Mouse (Mus musculus) macrophage (primary cell): ENCODE measurements around the gene Mark1. TPM values are rescaled to one million over a fixed set of nuclear protein-coding genes. Genes with fewer than 3 reads are reported as not detected.

ENCODE experiments used
- H3K27ac ChIP-seq: fragments of 350-480 bp; formaldehyde crosslinking; 2 replicates; pipeline ENCODE4 v1.9.0; 2021
- H3K36me3 ChIP-seq: fragments of 350-480 bp; formaldehyde crosslinking; 2 replicates; pipeline ENCODE4 v1.9.0; 2021; ENCODE audit errors: inconsistent target
- H3K4me3 ChIP-seq: fragments of 350-480 bp; formaldehyde crosslinking; 2 replicates; pipeline ENCODE4 v1.9.0; 2021; ENCODE audit errors: inconsistent target
- H3K79me2 ChIP-seq: fragments of 350-480 bp; formaldehyde crosslinking; 2 replicates; pipeline ENCODE4 v1.9.0; 2021; ENCODE audit errors: inconsistent target
- WGBS: methylation state at CpG from one replicate; pipeline ENCODE4 v1.1.7; 2026; ENCODE audit warnings: inconsistent platforms; ENCODE audit not compliant: missing documents; 5-methylcytosine and 5-hydroxymethylcytosine counted together
- polyA plus RNA-seq: library from polyadenylated mRNA; stranded (reverse); fragments of 250-400 nt; gene quantifications from 3 replicates; pipeline ENCODE4 v1.2.4, GENCODE M21; 2018; ENCODE audit warnings: inconsistent platforms

Mark1 gene
- polyA plus RNA-seq, 1 experiment from 2014 or later, result not detected

DNA sequence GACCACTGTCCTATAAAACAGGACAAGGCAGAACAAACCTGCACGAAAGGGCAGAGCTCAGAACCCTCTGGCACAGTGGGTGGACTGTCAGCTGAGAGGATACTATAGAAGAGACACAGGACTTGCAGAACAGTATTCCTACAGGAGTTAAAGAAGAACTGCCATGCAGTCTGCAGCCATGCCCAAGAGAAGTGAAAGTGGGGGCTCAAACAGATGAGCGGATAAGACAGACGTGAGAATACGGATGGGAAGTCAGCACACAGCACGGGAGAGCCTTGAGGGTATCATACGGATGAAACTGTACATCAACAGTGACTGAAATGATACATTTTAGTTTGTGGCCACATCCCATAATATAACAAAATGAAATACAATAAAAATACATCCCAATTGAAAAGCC is 68.3 kb downstream of the Mark1 start:
- H3K79me2 ChIP-seq, result no peaks in the 10 kb centered on the region
- no peak overlapping the region for H3K27ac ChIP-seq
- no peaks in the 10 kb centered on the region for H3K36me3 ChIP-seq
- whole genome bisulfite sequencing, result 56% methylated on average over 6 of the region's 6 CpGs
- H3K4me3 ChIP-seq, result no peak overlapping the region

GRCm38 (mm10) chr1:184928382-184928781 is 71.0 kb downstream of the Mark1 start:
- Histone ChIP-seq H3K79me2 (no peaks in the 10 kb centered on the region), H3K36me3 (no peaks in the 10 kb centered on the region), H3K4me3 (no peak overlapping the region), H3K27ac (no peak overlapping the region)
- no CpG with 5 or more reads among the region's 1 CpGs for WGBS

- Histone ChIP-seq H3K4me3 (no peak overlapping the region), H3K79me2 (no peaks in the 10 kb centered on the region), H3K36me3 (no peaks in the 10 kb centered on the region), H3K27ac (no peak overlapping the region)
- 13% methylated on average over 1 of the region's 1 CpGs for WGBS
Measured at GRCm38 (mm10) chr1:184927911-184928310, 71.5 kb downstream of the Mark1 start.

GRCm38 (mm10) chr1:184922824-184923223 is 76.5 kb downstream of the Mark1 start:
- Histone ChIP-seq H3K27ac (no peak overlapping the region), H3K4me3 (no peak overlapping the region), H3K79me2 (no peaks in the 10 kb centered on the region), H3K36me3 (no peaks in the 10 kb centered on the region)
- 94% methylated on average over 13 of the region's 13 CpGs for WGBS

DNA sequence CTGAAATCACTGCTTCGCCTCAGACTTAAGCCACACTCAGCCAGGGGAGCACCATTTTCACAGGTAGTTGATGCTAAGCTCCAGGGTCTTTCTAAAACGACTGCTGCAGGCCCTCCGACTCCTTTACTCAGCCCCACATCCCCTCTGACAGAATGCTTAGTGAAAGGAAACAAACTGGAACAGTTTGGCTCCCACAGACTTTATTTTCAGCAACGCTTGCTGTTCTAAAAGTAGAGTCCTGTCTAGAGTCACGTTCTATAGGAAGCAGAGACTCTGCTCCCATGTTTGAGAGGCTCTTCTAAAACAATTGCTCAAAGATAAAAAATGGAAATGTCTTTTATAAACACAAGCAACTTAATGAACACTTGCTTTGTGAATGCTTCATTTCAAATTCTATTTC is 79.3 kb downstream of the Mark1 start:
- H3K36me3 ChIP-seq, result no peaks in the 10 kb centered on the region
- no peak overlapping the region for H3K4me3 ChIP-seq
- no peak overlapping the region for H3K27ac ChIP-seq
- 84% methylated on average over 5 of the region's 5 CpGs for WGBS
- no peaks in the 10 kb centered on the region for H3K79me2 ChIP-seq

DNA sequence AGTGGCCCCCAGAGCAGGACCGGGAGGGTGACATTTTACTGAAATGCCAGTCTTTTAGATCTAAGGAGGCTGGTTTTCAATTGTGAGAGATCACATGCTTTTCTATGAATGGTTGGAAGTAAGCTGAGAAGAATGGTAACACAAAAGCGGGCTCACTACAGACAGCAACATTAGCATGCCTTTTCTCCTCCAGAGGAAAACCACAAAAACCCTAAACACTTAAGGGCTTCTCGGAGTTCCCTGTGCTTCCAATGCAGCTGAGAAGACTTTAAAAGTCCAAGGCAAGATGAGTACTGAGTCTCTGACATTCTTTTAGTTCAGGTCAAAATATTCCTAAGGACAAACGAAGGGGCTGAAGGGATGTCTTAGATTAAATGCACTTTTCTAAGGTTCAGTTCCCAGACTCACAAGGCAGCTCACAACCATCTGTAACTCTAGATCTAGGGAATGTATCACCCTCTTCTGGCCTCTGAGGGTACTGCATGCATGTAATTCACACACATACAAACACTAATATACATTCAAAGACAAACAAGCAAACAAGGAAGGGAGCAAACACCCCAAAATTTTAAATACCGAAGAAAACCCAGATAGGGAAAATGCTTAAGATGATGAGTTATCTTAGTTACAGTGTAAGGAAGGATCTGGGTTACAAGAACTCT is 81.0 kb downstream of the Mark1 start:
- H3K79me2 ChIP-seq, result no peaks in the 10 kb centered on the region
- WGBS, result 60% methylated on average over 5 of the region's 5 CpGs

GRCm38 (mm10) chr1:184912336-184912735 is 87.0 kb downstream of the Mark1 start:
- Histone ChIP-seq H3K79me2 (no peaks in the 10 kb centered on the region), H3K36me3 (no peaks in the 10 kb centered on the region), H3K27ac (no peak overlapping the region), H3K4me3 (no peak overlapping the region)
- WGBS, result 96% methylated on average over 18 of the region's 18 CpGs

More for the DNA sequence above, 81.0 kb downstream of the Mark1 start:
- Histone ChIP-seq H3K36me3 (no peaks in the 10 kb centered on the region), H3K4me3 (no peak overlapping the region), H3K27ac (no peak overlapping the region)

DNA sequence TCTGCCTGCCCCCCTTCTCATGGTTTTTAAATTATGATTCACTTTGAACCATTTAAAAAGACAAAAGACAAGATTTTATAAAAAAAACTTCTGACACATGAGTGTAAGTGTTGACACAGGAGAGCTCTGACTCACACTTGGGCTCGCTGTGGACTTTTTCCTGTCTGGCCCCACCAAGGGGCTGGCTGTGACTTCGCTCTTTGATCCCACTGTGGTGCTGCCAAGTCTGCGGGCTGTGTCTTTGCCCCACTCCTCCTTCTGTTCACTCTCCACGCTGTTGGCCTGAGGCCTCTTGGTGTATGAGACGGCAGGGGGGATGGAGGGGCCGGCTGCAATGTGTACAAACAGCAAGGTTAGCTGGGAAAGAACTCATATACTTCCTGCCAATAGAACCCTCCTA is 87.5 kb downstream of the Mark1 start:
- H3K36me3 ChIP-seq, result no peaks in the 10 kb centered on the region
- no peak overlapping the region for H3K4me3 ChIP-seq
- no peak overlapping the region for H3K27ac ChIP-seq
- no peaks in the 10 kb centered on the region for H3K79me2 ChIP-seq
- WGBS, result 79% methylated on average over 6 of the region's 6 CpGs

- WGBS, result 19% methylated on average over 9 of the region's 9 CpGs
- Histone ChIP-seq H3K4me3 (no peak overlapping the region), H3K36me3 (no peaks in the 10 kb centered on the region), H3K79me2 (no peaks in the 10 kb centered on the region), H3K27ac (no peak overlapping the region)
Measured at GRCm38 (mm10) chr1:184908558-184908957, 90.8 kb downstream of the Mark1 start.

- Histone ChIP-seq H3K36me3 (no peaks in the 10 kb centered on the region), H3K4me3 (no peak overlapping the region), H3K79me2 (no peaks in the 10 kb centered on the region), H3K27ac (no peak overlapping the region)
- WGBS, result 91% methylated on average over 10 of the region's 12 CpGs
Measured at GRCm38 (mm10) chr1:184905904-184906745, 93.2 kb downstream of the Mark1 start.

GRCm38 (mm10) chr1:184905371-184905770 is 94.0 kb downstream of the Mark1 start:
- H3K27ac ChIP-seq, result no peak overlapping the region
- no peak overlapping the region for H3K4me3 ChIP-seq
- H3K79me2 ChIP-seq, result no peaks in the 10 kb centered on the region
- no peaks in the 10 kb centered on the region for H3K36me3 ChIP-seq
- 95% methylated on average over 19 of the region's 19 CpGs for WGBS

- Histone ChIP-seq H3K27ac (no peak overlapping the region), H3K79me2 (no peaks in the 10 kb centered on the region), H3K36me3 (no peaks in the 10 kb centered on the region), H3K4me3 (no peak overlapping the region)
- 95% methylated on average over 7 of the region's 7 CpGs for WGBS
Measured at GRCm38 (mm10) chr1:184903697-184904096, 95.7 kb downstream of the Mark1 start.

DNA sequence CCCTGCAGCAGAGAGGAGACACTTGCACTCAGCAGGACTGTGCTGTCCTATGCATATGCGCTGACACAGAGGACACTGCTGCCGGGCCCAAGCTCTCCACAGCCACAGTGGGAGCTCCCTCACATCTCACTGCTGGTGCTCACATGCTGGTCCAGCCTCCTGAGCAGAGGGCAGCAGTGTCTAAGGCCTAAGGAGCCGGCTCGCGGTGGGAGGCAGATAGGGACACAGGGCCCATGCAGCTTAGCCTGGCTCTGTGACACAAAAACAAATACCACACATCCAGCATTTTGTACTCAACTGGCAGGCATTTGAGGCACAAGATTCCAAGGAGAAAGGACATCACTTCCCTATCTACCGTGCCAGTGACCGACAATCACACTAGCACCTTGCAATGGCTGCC is 96.5 kb downstream of the Mark1 start:
- Histone ChIP-seq H3K36me3 (no peaks in the 10 kb centered on the region), H3K4me3 (no peak overlapping the region), H3K27ac (no peak overlapping the region), H3K79me2 (no peaks in the 10 kb centered on the region)
- WGBS, result 86% methylated on average over 7 of the region's 7 CpGs

DNA sequence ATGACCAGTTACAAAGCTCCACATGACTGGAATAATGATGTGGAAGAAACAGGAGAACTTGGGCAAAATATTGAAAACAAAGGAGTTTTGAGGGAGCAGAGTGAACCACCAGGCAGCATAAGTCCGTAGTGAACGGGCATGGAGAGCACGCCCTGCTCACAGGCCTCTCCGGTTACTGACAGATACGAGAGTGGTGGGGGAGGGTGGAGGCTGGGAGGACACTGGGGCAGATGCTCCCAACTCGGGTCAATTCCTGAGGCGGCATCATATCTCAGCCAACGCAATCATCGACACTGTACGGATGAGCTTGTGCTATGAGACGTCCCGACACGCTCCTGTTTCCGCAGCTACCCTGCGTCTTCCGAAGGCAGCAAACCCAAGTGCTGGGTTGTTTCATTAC is 102.0 kb downstream of the Mark1 start:
- no peaks in the 10 kb centered on the region for H3K79me2 ChIP-seq
- no peak overlapping the region for H3K27ac ChIP-seq
- no peak overlapping the region for H3K4me3 ChIP-seq
- WGBS, result 95% methylated on average over 16 of the region's 16 CpGs
- H3K36me3 ChIP-seq, result no peaks in the 10 kb centered on the region

DNA sequence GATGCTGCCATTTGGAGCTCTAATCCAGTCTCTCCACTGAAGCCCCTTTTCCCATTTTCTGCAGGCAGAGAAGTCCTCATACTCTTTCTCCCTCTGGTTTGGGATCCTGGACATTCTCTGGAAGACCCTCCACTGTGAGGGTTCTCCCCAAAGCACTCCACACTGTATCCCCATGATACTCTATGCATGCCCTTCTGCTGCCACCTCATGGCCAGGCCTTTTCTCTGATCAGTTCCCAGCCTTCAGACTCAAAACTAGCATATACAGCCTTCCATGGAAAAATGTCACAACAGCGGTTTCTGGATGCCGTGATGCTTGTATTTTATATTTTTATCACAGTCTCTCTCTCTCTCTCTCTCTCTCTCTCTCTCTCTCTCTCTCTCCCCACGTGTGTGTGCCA is 107.4 kb downstream of the Mark1 start:
- Histone ChIP-seq H3K36me3 (no peaks in the 10 kb centered on the region), H3K79me2 (no peaks in the 10 kb centered on the region), H3K4me3 (no peak overlapping the region), H3K27ac (no peak overlapping the region)
- 89% methylated on average over 2 of the region's 3 CpGs for WGBS
